Mouse (Mus musculus): ENCODE measurements at regions not wholly inside any gene's neighbourhood (a gene's known extent, or its start where the extent isn't known, plus 50 kb on each side); places are given as distances from the start of the nearest gene placed in this dataset.

- TF ChIP-seq POLR2A (IDR thresholded peaks at IDR 0.05; ENCODE audit: control insufficient read depth in 1 of 2, insufficient read depth in 1 of 2, low read depth in 1 of 2, low read length in 2 of 2, poor library complexity in 1 of 2) (no peak), TCF12 (IDR thresholded peaks at IDR 0.05; ENCODE audit: low read depth, low read length) (no peak), MEF2A (IDR thresholded peaks at IDR 0.05; ENCODE audit: extremely low read depth, insufficient replicate concordance, low read depth, low read length, poor library complexity, severe bottlenecking) (no peak), RCOR1 (IDR thresholded peaks at IDR 0.05; ENCODE audit: low read depth, low read length) (no peak)
Measured at GRCm38 (mm10) chr13:99837772-99838425, 63.0 kb downstream of the Cartpt start.
